Mouse (Mus musculus): ENCODE results near the gene Myl6b. TPM values are rescaled to one million over a fixed set of nuclear protein-coding genes. Genes with fewer than 3 reads are reported as not detected.

Myl6b gene
- total and polyA plus RNA-seq, 3 experiments = 2.0 to 14.7 (median 11.4) TPM

- Histone ChIP-seq H3K27me3 (ENCODE audit: insufficient read depth, low read length) (peaks cover 3% of the 10 kb centered on the region; the same call in 1 of the 2 replicates), H3K4me1 (ENCODE audit: insufficient read depth, low read depth, low read length) (peaks cover 17% of the 10 kb centered on the region), H3K9me3 (replicated peaks) (no peaks in the 10 kb centered on the region), H3K4me3 (ENCODE audit: low read depth, low read length) (no peak overlapping the region), H3K36me3 (replicated peaks) (no peaks in the 10 kb centered on the region)
- DNase-seq (ENCODE audit: low spot score) (no peak), ATAC-seq (ENCODE audit: extremely low read depth, insufficient number of reproducible peaks, low FRiP score, poor library complexity, severe bottlenecking) (no peak)
- TF ChIP-seq CTCF (IDR thresholded peaks at IDR 0.05; ENCODE audit: low read depth, low read length) = no peak
- TF ChIP-seq GATA2 (IDR thresholded peaks at IDR 0.05; ENCODE audit: borderline replicate concordance, low read depth, low read length) = no peak
- TF ChIP-seq TAL1 (conservative IDR thresholded peaks at IDR 0.05; ENCODE audit: low read depth, low read length) = no peak
These were observed 47.5 kb downstream of the Myl6b start for GRCm38 (mm10) chr10:128451014-128451413.

- Histone ChIP-seq H3K36me3 (replicated peaks) (peaks cover 34% of the 10 kb centered on the region), H3K27me3 (ENCODE audit: insufficient read depth, low read length) (no peaks in the 10 kb centered on the region), H3K4me3 (ENCODE audit: low read depth, low read length) (no peak overlapping the region), H3K4me1 (ENCODE audit: insufficient read depth, low read depth, low read length) (no peaks in the 10 kb centered on the region), H3K9me3 (replicated peaks) (no peaks in the 10 kb centered on the region)
- no peak for ATAC-seq (ENCODE audit: extremely low read depth, insufficient number of reproducible peaks, low FRiP score, poor library complexity, severe bottlenecking)
- no peak for DNase-seq (ENCODE audit: low spot score)
- TF ChIP-seq POLR2AphosphoS5 (IDR thresholded peaks at IDR 0.05; ENCODE audit: insufficient replicate concordance, low read depth, low read length) (no peak), GATA2 (IDR thresholded peaks at IDR 0.05; ENCODE audit: borderline replicate concordance, low read depth, low read length) (no peak), GATA1 (IDR thresholded peaks at IDR 0.05; ENCODE audit: borderline replicate concordance, low read length) (no peak), CTCF (IDR thresholded peaks at IDR 0.05; ENCODE audit: low read depth, low read length) (no peak), TAL1 (conservative IDR thresholded peaks at IDR 0.05; ENCODE audit: low read depth, low read length) (no peak)
These were observed 53.1 kb downstream of the Myl6b start for GRCm38 (mm10) chr10:128445407-128445806.

- Histone ChIP-seq H3K4me1 (ENCODE audit: insufficient read depth, low read depth, low read length) (no peaks in the 10 kb centered on the region), H3K27me3 (ENCODE audit: insufficient read depth, low read length) (no peaks in the 10 kb centered on the region), H3K36me3 (replicated peaks) (peaks cover 45% of the 10 kb centered on the region), H3K9me3 (replicated peaks) (no peaks in the 10 kb centered on the region), H3K4me3 (ENCODE audit: low read depth, low read length) (no peak overlapping the region)
- TF ChIP-seq TAL1 (conservative IDR thresholded peaks at IDR 0.05; ENCODE audit: low read depth, low read length) = no peak
- ATAC-seq (ENCODE audit: extremely low read depth, insufficient number of reproducible peaks, low FRiP score, poor library complexity, severe bottlenecking) (no peak), DNase-seq (ENCODE audit: low spot score) (no peak)
These were observed 54.1 kb downstream of the Myl6b start for GRCm38 (mm10) chr10:128444354-128444753.

Other genes starting within 250 kb of the Myl6b start
Only the 20 nearest of the 27 such genes appear.
- not detected in 2 replicates for gene Il23a, start 199.9 kb downstream of the Myl6b start, total RNA-seq (2014; fragmentation: Nextera tagmentation)
- 0.16 TPM in 1 of 2 replicates, not detected in the other for gene Il23a, start 199.9 kb downstream of the Myl6b start, total RNA-seq (2017)
- gene Il23a, start 199.9 kb downstream of the Myl6b start, polyA plus RNA-seq (2012) = 0.03 TPM in 1 of 2 replicates, not detected in the other
- gene Pan2, start 195.3 kb downstream of the Myl6b start, total RNA-seq (2014; fragmentation: Nextera tagmentation) = 23.2 and 30.2 TPM in 2 replicates
- 13.8 TPM in 2 replicates for gene Pan2, start 195.3 kb downstream of the Myl6b start, total RNA-seq (2017)
- gene Pan2, start 195.3 kb downstream of the Myl6b start, polyA plus RNA-seq (2012) = 3.4 and 3.6 TPM in 2 replicates
- 57.9 and 91.2 TPM in 2 replicates for gene Cnpy2, start 176.2 kb downstream of the Myl6b start, total RNA-seq (2014; fragmentation: Nextera tagmentation)
- 74.0 and 77.3 TPM in 2 replicates for gene Cnpy2, start 176.2 kb downstream of the Myl6b start, total RNA-seq (2017)
- gene Cnpy2, start 176.2 kb downstream of the Myl6b start, polyA plus RNA-seq (2012) = 60.5 and 74.4 TPM in 2 replicates
- gene Cs, start 161.0 kb downstream of the Myl6b start, total RNA-seq (2014; fragmentation: Nextera tagmentation) = 323 and 337 TPM in 2 replicates
- 175 and 181 TPM in 2 replicates for gene Cs, start 161.0 kb downstream of the Myl6b start, total RNA-seq (2017)
- 21.6 and 56.6 TPM in 2 replicates for gene Cs, start 161.0 kb downstream of the Myl6b start, polyA plus RNA-seq (2012)
- 28.8 and 29.8 TPM in 2 replicates for gene Coq10a, start 129.7 kb downstream of the Myl6b start, total RNA-seq (2014; fragmentation: Nextera tagmentation)
- gene Coq10a, start 129.7 kb downstream of the Myl6b start, total RNA-seq (2017) = 24.9 and 27.4 TPM in 2 replicates
- gene Coq10a, start 129.7 kb downstream of the Myl6b start, polyA plus RNA-seq (2012) = 7.3 and 8.7 TPM in 2 replicates
- gene Ankrd52, start 121.6 kb downstream of the Myl6b start, total RNA-seq (2014; fragmentation: Nextera tagmentation) = 72.9 and 80.4 TPM in 2 replicates
- gene Ankrd52, start 121.6 kb downstream of the Myl6b start, total RNA-seq (2017) = 5.9 and 6.6 TPM in 2 replicates
- gene Ankrd52, start 121.6 kb downstream of the Myl6b start, polyA plus RNA-seq (2012) = 68.3 and 75.9 TPM in 2 replicates
- gene Slc39a5, start 97.5 kb downstream of the Myl6b start, total RNA-seq (2014; fragmentation: Nextera tagmentation) = not detected in 2 replicates
- not detected in 2 replicates for gene Slc39a5, start 97.5 kb downstream of the Myl6b start, total RNA-seq (2017)
- not detected in 2 replicates for gene Slc39a5, start 97.5 kb downstream of the Myl6b start, polyA plus RNA-seq (2012)
- gene Nabp2, start 87.2 kb downstream of the Myl6b start, total RNA-seq (2014; fragmentation: Nextera tagmentation) = 121 and 148 TPM in 2 replicates
- 34.2 and 37.3 TPM in 2 replicates for gene Nabp2, start 87.2 kb downstream of the Myl6b start, total RNA-seq (2017)
- 152 and 197 TPM in 2 replicates for gene Nabp2, start 87.2 kb downstream of the Myl6b start, polyA plus RNA-seq (2012)
- gene Rnf41, start 87.0 kb downstream of the Myl6b start, total RNA-seq (2014; fragmentation: Nextera tagmentation) = 21.7 and 26.8 TPM in 2 replicates
- 16.6 and 17.8 TPM in 2 replicates for gene Rnf41, start 87.0 kb downstream of the Myl6b start, total RNA-seq (2017)
- gene Rnf41, start 87.0 kb downstream of the Myl6b start, polyA plus RNA-seq (2012) = 11.7 and 14.6 TPM in 2 replicates
- gene Smarcc2, start 39.4 kb downstream of the Myl6b start, total RNA-seq (2014; fragmentation: Nextera tagmentation) = 100 and 109 TPM in 2 replicates
- 36.3 and 47.4 TPM in 2 replicates for gene Smarcc2, start 39.4 kb downstream of the Myl6b start, total RNA-seq (2017)
- 153 and 174 TPM in 2 replicates for gene Smarcc2, start 39.4 kb downstream of the Myl6b start, polyA plus RNA-seq (2012)
- gene Myl6, start 4.5 kb downstream of the Myl6b start, total RNA-seq (2014; fragmentation: Nextera tagmentation) = 207 and 266 TPM in 2 replicates
- 1,414 and 1,457 TPM in 2 replicates for gene Myl6, start 4.5 kb downstream of the Myl6b start, total RNA-seq (2017)
- 273 and 359 TPM in 2 replicates for gene Myl6, start 4.5 kb downstream of the Myl6b start, polyA plus RNA-seq (2012)
- 31.8 and 36.0 TPM in 2 replicates for gene Esyt1, start 27.2 kb upstream of the Myl6b start, total RNA-seq (2014; fragmentation: Nextera tagmentation)
- gene Esyt1, start 27.2 kb upstream of the Myl6b start, total RNA-seq (2017) = 98.1 and 107 TPM in 2 replicates
- 72.2 and 80.2 TPM in 2 replicates for gene Esyt1, start 27.2 kb upstream of the Myl6b start, polyA plus RNA-seq (2012)
- gene Zc3h10, start 49.1 kb upstream of the Myl6b start, total RNA-seq (2014; fragmentation: Nextera tagmentation) = 7.2 and 9.2 TPM in 2 replicates
- gene Zc3h10, start 49.1 kb upstream of the Myl6b start, total RNA-seq (2017) = 12.0 and 13.3 TPM in 2 replicates
- 21.1 and 21.9 TPM in 2 replicates for gene Zc3h10, start 49.1 kb upstream of the Myl6b start, polyA plus RNA-seq (2012)
- 2,429 and 2,736 TPM in 2 replicates for gene Rpl41, start 50.6 kb upstream of the Myl6b start, total RNA-seq (2014; fragmentation: Nextera tagmentation)
- gene Rpl41, start 50.6 kb upstream of the Myl6b start, total RNA-seq (2017) = 5,596 and 6,924 TPM in 2 replicates
- gene Rpl41, start 50.6 kb upstream of the Myl6b start, polyA plus RNA-seq (2012) = 10,155 and 11,415 TPM in 2 replicates
- gene Pa2g4, start 67.3 kb upstream of the Myl6b start, total RNA-seq (2014; fragmentation: Nextera tagmentation) = 692 and 813 TPM in 2 replicates
- gene Pa2g4, start 67.3 kb upstream of the Myl6b start, total RNA-seq (2017) = 212 and 245 TPM in 2 replicates
- gene Pa2g4, start 67.3 kb upstream of the Myl6b start, polyA plus RNA-seq (2012) = 659 and 767 TPM in 2 replicates
- 2.0 and 2.2 TPM in 2 replicates for gene Erbb3, start 91.0 kb upstream of the Myl6b start, total RNA-seq (2014; fragmentation: Nextera tagmentation)
- gene Erbb3, start 91.0 kb upstream of the Myl6b start, total RNA-seq (2017) = 0.35 and 0.49 TPM in 2 replicates
- 0.15 and 0.17 TPM in 2 replicates for gene Erbb3, start 91.0 kb upstream of the Myl6b start, polyA plus RNA-seq (2012)
- gene Rps26, start 128.1 kb upstream of the Myl6b start, total RNA-seq (2014; fragmentation: Nextera tagmentation) = 4,124 and 4,641 TPM in 2 replicates
- gene Rps26, start 128.1 kb upstream of the Myl6b start, total RNA-seq (2017) = 1,044 and 1,182 TPM in 2 replicates
- 4,182 and 5,947 TPM in 2 replicates for gene Rps26, start 128.1 kb upstream of the Myl6b start, polyA plus RNA-seq (2012)
- 11.4 and 11.7 TPM in 2 replicates for gene Ikzf4, start 147.3 kb upstream of the Myl6b start, total RNA-seq (2014; fragmentation: Nextera tagmentation)
- gene Ikzf4, start 147.3 kb upstream of the Myl6b start, total RNA-seq (2017) = 1.7 and 2.8 TPM in 2 replicates
- 6.7 and 7.0 TPM in 2 replicates for gene Ikzf4, start 147.3 kb upstream of the Myl6b start, polyA plus RNA-seq (2012)
- 4.6 and 8.7 TPM in 2 replicates for gene Suox, start 175.4 kb upstream of the Myl6b start, total RNA-seq (2014; fragmentation: Nextera tagmentation)
- gene Suox, start 175.4 kb upstream of the Myl6b start, total RNA-seq (2017) = 8.1 and 8.4 TPM in 2 replicates
- 0.96 and 1.7 TPM in 2 replicates for gene Suox, start 175.4 kb upstream of the Myl6b start, polyA plus RNA-seq (2012)
- 49.1 TPM in 2 replicates for gene Rab5b, start 197.6 kb upstream of the Myl6b start, total RNA-seq (2014; fragmentation: Nextera tagmentation)
- gene Rab5b, start 197.6 kb upstream of the Myl6b start, total RNA-seq (2017) = 48.0 and 52.7 TPM in 2 replicates
- gene Rab5b, start 197.6 kb upstream of the Myl6b start, polyA plus RNA-seq (2012) = 17.5 and 20.0 TPM in 2 replicates